Mouse (Mus musculus): ENCODE measurements around the gene Ndfip2. TPM values are rescaled to one million over a fixed set of nuclear protein-coding genes. Genes with fewer than 3 reads are reported as not detected.

The Ndfip2 gene
- total RNA-seq, 2 experiments from 2014 or later: 79.2 to 80.4 TPM

GRCm38 (mm10) chr14:105277277-105277676 is 18.9 kb downstream of the Ndfip2 start:
- intact Hi-C loops (cut with DNase I): no loop called here
- no peak for DNase-seq

- DNase-seq: no peak
- intact Hi-C loops (cut with DNase I): no loop called here
Measured at GRCm38 (mm10) chr14:105284062-105284461, 25.7 kb downstream of the Ndfip2 start.

GRCm38 (mm10) chr14:105287557-105287956 is 29.2 kb downstream of the Ndfip2 start:
- DNase-seq: no peak
- intact Hi-C loops (cut with DNase I): no loop called here

- intact Hi-C loops (cut with DNase I): no loop called here
- DNase-seq: no peak
Measured at GRCm38 (mm10) chr14:105287972-105288371, 29.6 kb downstream of the Ndfip2 start.

GRCm38 (mm10) chr14:105288529-105288928 is 30.2 kb downstream of the Ndfip2 start:
- DNase-seq: no peak
- intact Hi-C loops (cut with DNase I): no loop called here

- intact Hi-C loops (cut with DNase I): no loop called here
- DNase-seq: no peak
Measured at GRCm38 (mm10) chr14:105292139-105292538, 33.8 kb downstream of the Ndfip2 start.

- no peak for DNase-seq
- intact Hi-C loops (cut with DNase I): no loop called here
Measured at GRCm38 (mm10) chr14:105293777-105294176, 35.4 kb downstream of the Ndfip2 start.

GRCm38 (mm10) chr14:105295820-105296582 is 37.6 kb downstream of the Ndfip2 start:
- no peak for DNase-seq
- intact Hi-C loops (cut with DNase I): loop anchor here (5.0 kb wide), 1 partner anchor 114 kb away; no protein-coding TSS in a partner anchor

- DNase-seq: no peak
- intact Hi-C loops (cut with DNase I): loop anchor here (5.0 to 10.0 kb wide), 2 partner anchors 117 to 1205 kb away; no protein-coding TSS in a partner anchor
Measured at GRCm38 (mm10) chr14:105299744-105300255, 41.4 kb downstream of the Ndfip2 start.

- no peak for DNase-seq
- intact Hi-C loops (cut with DNase I): loop anchor here (10.0 kb wide), 1 partner anchor 1204 kb away; no protein-coding TSS in a partner anchor
Measured at GRCm38 (mm10) chr14:105300551-105300950, 42.2 kb downstream of the Ndfip2 start.

GRCm38 (mm10) chr14:105302708-105303107 is 44.3 kb downstream of the Ndfip2 start:
- DNase-seq: no peak
- intact Hi-C loops (cut with DNase I): loop anchor here (10.0 kb wide), 1 partner anchor 1202 kb away; no protein-coding TSS in a partner anchor

- no peak for DNase-seq
- intact Hi-C loops (cut with DNase I): loop anchor here (10.0 kb wide), 1 partner anchor 1197 kb away; no protein-coding TSS in a partner anchor
Measured at GRCm38 (mm10) chr14:105307716-105308115, 49.3 kb downstream of the Ndfip2 start.

- intact Hi-C loops (cut with DNase I): loop anchor here (10.0 kb wide), 3 partner anchors 172 to 612 kb away; partner anchors contain the start of gene Spry2
Measured at GRCm38 (mm10) chr14:105312366-105312765, 54.0 kb downstream of the Ndfip2 start.

GRCm38 (mm10) chr14:105312944-105313343 is 54.6 kb downstream of the Ndfip2 start:
- no peak for DNase-seq
- intact Hi-C loops (cut with DNase I): loop anchor here (10.0 kb wide), 3 partner anchors 172 to 612 kb away; partner anchors contain the start of gene Spry2

More at GRCm38 (mm10) chr14:105312366-105312765, 54.0 kb downstream of the Ndfip2 start:
- DNase-seq: no peak

- intact Hi-C loops (cut with DNase I): loop anchor here (10.0 kb wide), 3 partner anchors 171 to 611 kb away; partner anchors contain the start of gene Spry2
- DNase-seq: peak; percentile 32
Measured at GRCm38 (mm10) chr14:105313877-105314276, 55.5 kb downstream of the Ndfip2 start.

- intact Hi-C loops (cut with DNase I): no loop called here
- no peak for DNase-seq
Measured at GRCm38 (mm10) chr14:105321712-105322111, 63.3 kb downstream of the Ndfip2 start.

- intact Hi-C loops (cut with DNase I): no loop called here
- DNase-seq: no peak
Measured at GRCm38 (mm10) chr14:105322829-105323228, 64.5 kb downstream of the Ndfip2 start.

GRCm38 (mm10) chr14:105323448-105323847 is 65.1 kb downstream of the Ndfip2 start:
- intact Hi-C loops (cut with DNase I): no loop called here
- DNase-seq: no peak

- DNase-seq: peak; percentile 77
- intact Hi-C loops (cut with DNase I): no loop called here
Measured at GRCm38 (mm10) chr14:105328397-105329302, 70.3 kb downstream of the Ndfip2 start.

GRCm38 (mm10) chr14:105333475-105334094 is 75.2 kb downstream of the Ndfip2 start:
- intact Hi-C loops (cut with DNase I): no loop called here
- peak; percentile 45 for DNase-seq

Measured in left cerebral cortex, postnatal 4 days (tissue).